Mouse (Mus musculus) embryonic facial prominence, embryonic 10.5 days (tissue): ENCODE data around the gene Cbfa2t2. TPM values are rescaled to one million over a fixed set of nuclear protein-coding genes. Genes with fewer than 3 reads are reported as not detected.

Experiments used
- DNase-seq: peaks from one replicate; pipeline ENCODE4 v3.0.0-alpha.2; 2017; ENCODE audit warnings: low spot score
- H3K27ac ChIP-seq: fragments of 300-500 bp; sonication (generic); replicated peaks from 2 replicates; pipeline ENCODE4 v1.5.1; 2016; ENCODE audit warnings: mild to moderate bottlenecking
- H3K27me3 ChIP-seq: fragments of 300-500 bp; sonication (generic); replicated peaks from 2 replicates; pipeline ENCODE4 v1.6.1; 2016; ENCODE audit warnings: low read depth, mild to moderate bottlenecking; ENCODE audit not compliant: poor library complexity, severe bottlenecking
- H3K36me3 ChIP-seq: fragments of 300-500 bp; sonication (generic); replicated peaks from 2 replicates; pipeline ENCODE4 v1.6.1; 2016; ENCODE audit warnings: mild to moderate bottlenecking, moderate library complexity
- H3K4me1 ChIP-seq: fragments of 300-500 bp; sonication (generic); 2 replicates; pipeline ENCODE4 v1.6.1; 2016
- H3K4me3 ChIP-seq: fragments of 300-500 bp; sonication (generic); 2 replicates; pipeline ENCODE4 v1.5.1; 2016; ENCODE audit warnings: mild to moderate bottlenecking, moderate library complexity
- H3K9me3 ChIP-seq: fragments of 300-500 bp; sonication (generic); 2 replicates; pipeline ENCODE4 v1.6.1; 2016; ENCODE audit warnings: mild to moderate bottlenecking
- WGBS: fragments of 180-500 bp; shearing (Covaris S2); methylation state at CpG from one replicate; pipeline ENCODE4 v1.1.7; 2016; 5-methylcytosine and 5-hydroxymethylcytosine counted together
- polyA plus RNA-seq: library from polyadenylated mRNA; unstranded; fragments of >200 nt; fragmentation: Nextera tagmentation; extraction: Ambion mirVana; gene quantifications from 2 replicates; pipeline ENCODE4 v1.2.1, GENCODE M21; 2016

Cbfa2t2 gene
- 68.8 and 72.2 TPM in 2 replicates for polyA plus RNA-seq

GRCm38 (mm10) chr2:154436458-154437190 is at the start of gene Cbfa2t2:
Cbfa2t2 (plus strand) TSS chr2:154436481.
- Histone ChIP-seq H3K4me3 (peak within 1 kb of the TSS; percentile 98), H3K9me3 (no peaks in the 10 kb centered on the region), H3K27ac (peak within 1 kb of the TSS; percentile 99), H3K4me1 (peaks cover 26% of the 10 kb centered on the region), H3K36me3 (peaks cover 11% of the 10 kb centered on the region; the same call in 1 of the 2 replicates), H3K27me3 (no peaks in the 10 kb centered on the region)
- under 1% methylated on average over 70 of the region's 70 CpGs for WGBS
- DNase-seq = peak; percentile 76

DNA sequence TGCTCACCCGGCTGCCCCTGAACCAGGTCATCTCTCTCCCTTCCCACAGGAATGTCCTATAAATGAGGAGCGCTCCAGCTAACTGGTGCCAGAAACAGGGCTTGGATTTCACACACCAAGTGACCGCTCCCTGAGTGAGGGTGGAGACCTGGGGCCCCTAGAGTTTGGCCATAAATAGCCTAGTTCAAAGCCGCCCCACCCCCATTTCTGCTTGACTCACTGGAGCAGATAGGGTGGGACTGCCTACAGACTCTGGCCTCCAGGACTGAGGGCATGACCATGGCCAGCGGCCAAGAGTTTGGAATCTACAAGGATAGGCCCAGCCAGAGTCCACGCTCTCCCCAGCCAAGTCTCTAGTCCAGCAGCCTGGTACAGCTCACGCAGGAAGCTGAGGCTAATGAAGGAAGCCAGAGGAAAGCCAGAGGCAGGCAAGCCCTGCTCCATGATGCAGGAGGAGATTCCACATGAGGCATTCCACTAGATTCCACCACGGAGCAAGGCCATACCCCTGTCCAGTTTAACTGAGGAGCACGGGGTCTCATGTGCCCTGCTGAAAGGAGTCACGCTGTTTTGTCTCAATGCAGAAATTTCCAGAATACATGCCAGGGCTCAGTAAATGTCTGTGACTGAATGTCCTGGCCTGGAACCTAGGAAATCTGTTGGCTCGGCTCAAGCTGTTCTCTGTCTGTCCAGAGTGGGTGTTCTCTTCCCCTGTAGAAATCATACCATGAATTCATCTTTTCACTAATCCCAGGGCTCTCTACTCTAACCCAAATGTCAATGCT is 45.9 kb upstream of the Cbfa2t2 start:
- no peaks in the 10 kb centered on the region for H3K27me3 ChIP-seq
- no peaks in the 10 kb centered on the region for H3K4me1 ChIP-seq
- no peaks in the 10 kb centered on the region for H3K9me3 ChIP-seq
- DNase-seq = no peak
- WGBS = 85% methylated on average over 11 of the region's 11 CpGs
- H3K4me3 ChIP-seq = no peak overlapping the region
- H3K27ac ChIP-seq = no peak overlapping the region
- H3K36me3 ChIP-seq = no peaks in the 10 kb centered on the region

DNA sequence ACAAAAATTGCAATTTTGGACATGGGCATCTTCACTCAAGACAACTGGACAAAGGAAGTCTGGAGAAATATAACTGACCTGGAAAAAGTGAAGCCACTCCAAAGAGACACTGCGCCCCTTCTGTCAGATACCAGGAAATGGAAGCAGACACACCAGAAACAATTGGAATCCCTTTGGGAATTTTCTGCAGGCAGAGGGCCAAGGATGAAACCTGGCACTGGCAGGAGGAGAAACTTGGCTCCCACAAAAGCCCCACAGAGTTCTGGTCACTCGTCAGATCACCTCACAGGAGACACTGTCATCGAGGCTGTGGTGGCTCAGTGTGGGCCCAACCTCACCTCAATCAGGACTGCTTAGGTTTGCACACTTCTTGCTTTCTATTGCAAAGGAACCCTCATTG is 41.7 kb upstream of the Cbfa2t2 start:
- H3K4me1 ChIP-seq = no peaks in the 10 kb centered on the region
- no peaks in the 10 kb centered on the region for H3K27me3 ChIP-seq
- H3K9me3 ChIP-seq = no peaks in the 10 kb centered on the region
- H3K4me3 ChIP-seq = no peak overlapping the region
- no peaks in the 10 kb centered on the region for H3K36me3 ChIP-seq
- H3K27ac ChIP-seq = no peak overlapping the region
- no peak for DNase-seq
- 83% methylated on average over 3 of the region's 3 CpGs for WGBS

DNA sequence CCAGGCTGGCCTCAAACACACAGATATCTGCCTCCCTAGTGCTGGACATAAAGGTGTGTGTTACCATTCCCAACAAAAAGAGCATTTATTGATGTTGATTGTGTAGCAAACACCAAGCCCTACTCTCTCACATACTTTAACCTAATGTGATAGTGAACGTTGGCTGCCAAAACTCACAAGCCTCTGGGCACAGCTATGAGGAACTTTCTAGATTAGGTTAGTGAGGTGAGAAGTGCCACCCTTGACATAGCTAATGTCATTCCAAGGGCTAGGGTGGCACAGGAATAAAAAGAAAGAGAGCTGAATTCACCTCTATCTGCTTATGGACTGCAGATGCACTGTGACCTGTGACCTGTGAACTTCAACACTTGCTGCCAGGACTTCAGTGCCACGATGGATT is 39.8 kb upstream of the Cbfa2t2 start:
- H3K9me3 ChIP-seq = no peaks in the 10 kb centered on the region
- H3K27me3 ChIP-seq = no peaks in the 10 kb centered on the region
- no peak overlapping the region for H3K27ac ChIP-seq
- H3K4me3 ChIP-seq = no peak overlapping the region
- no peak for DNase-seq
- WGBS = 79% methylated on average over 2 of the region's 2 CpGs
- no peaks in the 10 kb centered on the region for H3K36me3 ChIP-seq
- H3K4me1 ChIP-seq = no peaks in the 10 kb centered on the region

DNA sequence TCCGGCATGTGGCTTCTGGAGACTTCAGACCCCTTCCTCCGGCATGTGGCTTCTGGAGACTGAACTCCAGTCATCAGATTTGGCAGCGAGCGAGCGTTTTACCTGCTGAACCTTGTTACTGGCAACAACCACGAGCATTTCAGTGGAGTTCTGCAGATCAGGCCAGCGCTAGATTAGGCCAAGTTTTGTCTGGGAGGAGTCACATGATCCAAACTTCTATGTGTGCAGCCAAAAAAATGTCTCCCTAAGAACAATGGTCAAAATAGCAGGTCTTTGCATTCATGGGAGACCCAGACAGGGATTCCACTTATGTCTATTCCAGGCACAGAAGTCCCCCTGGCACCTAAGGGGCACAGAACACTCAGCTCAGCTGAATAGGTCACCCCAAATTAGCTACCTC is 38.0 kb upstream of the Cbfa2t2 start:
- Histone ChIP-seq H3K27ac (no peak overlapping the region), H3K4me3 (no peak overlapping the region), H3K36me3 (no peaks in the 10 kb centered on the region), H3K4me1 (no peaks in the 10 kb centered on the region), H3K9me3 (no peaks in the 10 kb centered on the region), H3K27me3 (no peaks in the 10 kb centered on the region)
- DNase-seq = no peak
- WGBS = 91% methylated on average over 7 of the region's 7 CpGs

DNA sequence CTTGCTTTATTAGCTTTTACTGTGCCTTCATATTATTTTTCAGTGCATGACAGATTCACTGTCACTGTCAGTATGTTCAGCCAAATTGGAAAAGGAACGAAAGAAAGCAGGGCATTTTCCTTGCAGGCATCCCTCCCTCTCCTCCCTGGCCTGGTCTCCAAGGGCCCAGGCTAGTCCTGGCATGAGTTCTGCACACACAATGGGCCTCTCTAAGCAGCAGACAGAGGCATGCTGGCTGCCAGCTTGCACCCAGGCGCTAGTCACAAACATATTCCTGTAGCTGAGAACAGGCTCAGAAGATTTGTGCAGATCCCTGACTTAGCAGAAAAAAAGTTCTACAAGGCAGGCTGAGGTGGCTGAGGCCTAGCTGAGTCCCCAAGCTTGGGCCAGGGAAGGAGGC is 37.0 kb upstream of the Cbfa2t2 start:
- H3K27ac ChIP-seq = no peak overlapping the region
- no peak for DNase-seq
- WGBS = 82% methylated on average over 2 of the region's 2 CpGs
- no peak overlapping the region for H3K4me3 ChIP-seq
- H3K4me1 ChIP-seq = no peaks in the 10 kb centered on the region
- H3K27me3 ChIP-seq = no peaks in the 10 kb centered on the region
- no peaks in the 10 kb centered on the region for H3K36me3 ChIP-seq
- no peaks in the 10 kb centered on the region for H3K9me3 ChIP-seq

DNA sequence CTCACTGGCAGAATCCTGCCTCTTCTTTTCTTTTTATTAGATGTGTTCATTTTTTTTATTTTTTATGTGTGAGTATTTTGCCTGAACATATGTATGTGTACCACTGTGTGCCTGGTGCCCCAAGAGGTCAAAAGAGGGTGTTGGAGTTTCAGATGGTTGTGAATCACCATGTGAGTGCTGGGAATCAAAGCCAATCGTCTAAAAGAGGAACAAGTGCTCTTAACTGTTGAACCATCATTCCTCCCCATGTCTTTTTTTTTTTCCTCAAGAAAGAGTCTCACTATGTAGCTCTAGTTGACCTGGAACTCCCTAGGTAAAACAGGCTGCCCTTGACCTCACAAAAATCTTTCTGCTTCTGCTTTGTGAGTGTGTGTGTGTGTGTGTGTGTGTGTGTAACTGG is 34.3 kb upstream of the Cbfa2t2 start:
- peaks cover 17% of the 10 kb centered on the region for H3K27me3 ChIP-seq
- H3K9me3 ChIP-seq = no peaks in the 10 kb centered on the region
- no peak for DNase-seq
- H3K27ac ChIP-seq = no peak overlapping the region
- no peak overlapping the region for H3K4me3 ChIP-seq
- 53% methylated on average over 1 of the region's 1 CpGs for WGBS
- H3K36me3 ChIP-seq = no peaks in the 10 kb centered on the region
- peaks cover 7% of the 10 kb centered on the region for H3K4me1 ChIP-seq

DNA sequence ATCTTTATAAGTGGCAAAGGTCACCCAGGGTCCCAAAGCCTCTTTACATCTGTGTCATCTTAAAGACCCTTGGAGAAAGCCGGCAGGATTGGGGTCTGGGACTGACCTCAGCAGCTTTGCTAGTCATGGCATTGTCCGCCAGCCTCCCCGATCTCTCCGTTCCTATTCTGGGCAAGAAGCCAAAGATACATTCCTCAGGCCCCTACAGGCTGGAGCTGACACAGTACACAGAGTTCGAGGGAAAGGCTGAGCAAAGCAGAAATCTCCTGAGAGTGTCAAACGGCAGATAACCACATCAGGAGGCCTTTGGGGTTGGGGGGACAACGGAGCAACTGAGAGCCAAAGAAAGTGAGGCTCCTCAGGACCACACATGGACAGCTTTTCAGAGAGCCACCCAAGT is 33.5 kb upstream of the Cbfa2t2 start:
- 61% methylated on average over 7 of the region's 7 CpGs for WGBS
- Histone ChIP-seq H3K27me3 (peaks cover 25% of the 10 kb centered on the region), H3K4me3 (no peak overlapping the region), H3K27ac (no peak overlapping the region), H3K4me1 (peaks cover 15% of the 10 kb centered on the region), H3K9me3 (no peaks in the 10 kb centered on the region), H3K36me3 (no peaks in the 10 kb centered on the region)
- DNase-seq = no peak

DNA sequence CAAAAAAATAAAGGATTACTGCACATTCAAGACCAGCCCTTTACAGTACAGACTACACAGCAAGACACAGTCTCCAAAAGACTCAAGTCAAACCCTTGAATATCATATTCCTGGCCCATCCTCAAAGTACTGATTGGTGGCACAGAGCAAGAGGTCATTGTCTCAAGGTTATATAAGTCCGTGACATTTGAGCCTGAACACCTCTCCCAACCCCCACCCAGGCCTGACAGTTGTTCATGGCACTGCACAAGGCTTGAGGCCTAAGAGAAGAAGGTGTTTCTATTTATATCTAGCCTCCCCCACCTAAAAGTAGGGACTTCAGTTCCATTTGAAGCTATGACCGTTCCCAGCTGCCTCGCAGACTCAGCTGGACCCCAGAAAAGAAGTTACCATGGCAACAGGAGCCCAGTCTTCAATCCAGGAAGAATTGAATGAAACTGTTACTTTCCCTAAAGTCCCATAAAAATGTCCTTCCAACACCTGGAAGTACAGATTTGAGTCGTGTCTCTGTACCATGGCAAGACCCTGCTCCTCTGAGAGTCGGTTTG is 30.8 kb upstream of the Cbfa2t2 start:
- Histone ChIP-seq H3K27me3 (peaks cover 47% of the 10 kb centered on the region), H3K9me3 (no peaks in the 10 kb centered on the region), H3K4me3 (no peak overlapping the region), H3K36me3 (no peaks in the 10 kb centered on the region), H3K27ac (no peak overlapping the region), H3K4me1 (peaks cover 20% of the 10 kb centered on the region)
- DNase-seq = no peak
- 72% methylated on average over 5 of the region's 5 CpGs for WGBS

DNA sequence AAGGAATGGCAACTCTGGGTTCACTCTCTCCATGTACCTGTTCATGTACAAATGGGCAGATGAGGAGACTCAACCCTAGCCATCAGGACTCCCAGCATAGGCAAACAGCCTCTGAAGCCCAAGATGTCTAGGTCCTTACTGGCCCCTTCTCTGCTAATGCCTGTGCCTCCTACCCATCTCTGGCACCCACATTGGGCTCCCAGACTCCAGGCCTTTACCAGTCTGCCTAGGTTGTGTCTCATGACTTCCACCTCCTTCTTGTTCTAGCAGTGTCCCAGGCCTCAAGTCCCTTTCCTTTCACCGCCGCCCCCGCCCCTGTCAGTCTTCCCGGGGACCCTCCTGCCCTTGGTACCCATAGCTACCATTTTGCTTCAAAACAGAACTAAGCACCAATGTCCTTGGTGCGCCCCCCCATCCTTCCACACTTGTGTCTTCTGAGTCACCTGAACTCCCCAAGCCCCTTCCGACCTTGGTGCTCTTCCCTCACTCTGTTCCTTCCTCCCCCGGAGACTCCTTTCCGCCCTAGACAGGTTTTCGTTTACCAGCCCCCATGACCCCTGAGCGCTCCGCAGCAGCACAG is 29.1 kb upstream of the Cbfa2t2 start:
- H3K27ac ChIP-seq = peak overlapping the region; percentile 79
- peaks cover 55% of the 10 kb centered on the region for H3K27me3 ChIP-seq
- no peak for DNase-seq

DNA sequence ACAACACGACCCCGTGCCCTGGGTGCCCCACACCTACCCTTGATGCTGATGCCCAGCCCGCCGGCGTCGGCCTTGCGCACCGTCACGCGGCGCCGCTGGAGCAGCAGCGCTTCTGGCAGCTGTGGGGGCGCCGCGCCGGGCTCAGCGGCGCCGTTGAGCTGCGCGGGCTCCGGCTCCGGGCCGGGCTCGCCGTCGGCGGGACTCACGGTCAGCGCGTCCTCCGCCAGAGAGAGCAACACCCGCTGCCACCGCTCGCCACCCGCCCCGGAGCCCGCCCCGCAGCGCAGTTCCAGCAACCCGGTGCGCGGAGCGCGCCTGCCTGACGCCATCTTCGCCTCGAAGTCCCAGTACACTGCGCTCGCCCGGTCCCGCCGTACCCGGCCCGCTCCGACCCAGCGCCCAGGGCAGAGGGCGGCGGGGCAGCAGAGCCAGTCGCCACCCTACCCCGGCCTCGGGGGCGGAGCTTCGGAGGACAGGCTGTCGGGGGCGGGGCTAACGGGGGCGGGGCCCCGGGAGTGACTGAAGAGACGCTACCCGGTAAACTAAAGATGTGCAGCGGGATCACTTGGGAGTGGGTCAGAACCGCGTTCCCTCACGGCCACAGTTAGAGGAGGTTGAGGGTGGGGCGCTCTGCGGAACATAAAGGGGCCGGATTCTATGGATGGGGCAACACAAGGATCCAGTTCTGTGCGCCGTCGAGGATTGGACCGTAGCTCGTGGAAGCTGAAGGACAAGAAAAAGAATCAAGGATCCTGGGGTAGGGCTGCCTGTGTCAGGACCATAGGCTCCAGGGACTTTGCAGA is 28.4 kb upstream of the Cbfa2t2 start, which contains the start of gene Snta1:
TSS of gene Snta1 (minus strand) at position 457 of the 803 bp plus-strand sequence.
- peaks cover 20% of the 10 kb centered on the region for H3K4me1 ChIP-seq
- peak within 1 kb of the TSS; percentile 71 for H3K4me3 ChIP-seq
- H3K27me3 ChIP-seq = peaks cover 55% of the 10 kb centered on the region
- peak within 1 kb of the TSS; percentile 79 for H3K27ac ChIP-seq
- H3K9me3 ChIP-seq = no peaks in the 10 kb centered on the region
- peak; percentile 87 for DNase-seq
- H3K36me3 ChIP-seq = no peaks in the 10 kb centered on the region
- 2% methylated on average over 84 of the region's 84 CpGs for WGBS

More for the DNA sequence above, 29.1 kb upstream of the Cbfa2t2 start:
- peak overlapping the region; percentile 71 for H3K4me3 ChIP-seq
- 25% methylated on average over 11 of the region's 11 CpGs for WGBS
- H3K36me3 ChIP-seq = no peaks in the 10 kb centered on the region
- peaks cover 20% of the 10 kb centered on the region for H3K4me1 ChIP-seq
- no peaks in the 10 kb centered on the region for H3K9me3 ChIP-seq

GRCm38 (mm10) chr2:154410355-154410754 is 25.9 kb upstream of the Cbfa2t2 start:
- Histone ChIP-seq H3K27ac (no peak overlapping the region), H3K4me3 (no peak overlapping the region), H3K27me3 (peaks cover 54% of the 10 kb centered on the region), H3K4me1 (peaks cover 20% of the 10 kb centered on the region), H3K9me3 (no peaks in the 10 kb centered on the region), H3K36me3 (no peaks in the 10 kb centered on the region)
- WGBS = 73% methylated on average over 2 of the region's 2 CpGs
- DNase-seq = no peak
